Mouse (Mus musculus) embryonic stem cell, embryonic (primary cell): ENCODE data around the gene Zbed4.

Experiments
- CTCF ChIA-PET, 4 experiments: fragments of 300-600 bp in 2 of 4; fragments of 350-600 bp in 2 of 4; sonication (Branson Sonifier 250); formaldehyde crosslinking; loops; one replicate each; lab custom pipeline; 2022; ENCODE audit warnings: inconsistent platforms in 2 of 4; lab: Charles Lee
- POLR2A ChIA-PET, 4 experiments: fragments of 300-600 bp in 2 of 4; fragments of 350-600 bp in 2 of 4; sonication (Branson Sonifier 250); formaldehyde crosslinking; loops; one replicate each; lab custom pipeline; 2022; ENCODE audit warnings: antibody characterized with exemption in 4 of 4, inconsistent platforms in 1 of 4; lab: Charles Lee

Zbed4 gene

DNA sequence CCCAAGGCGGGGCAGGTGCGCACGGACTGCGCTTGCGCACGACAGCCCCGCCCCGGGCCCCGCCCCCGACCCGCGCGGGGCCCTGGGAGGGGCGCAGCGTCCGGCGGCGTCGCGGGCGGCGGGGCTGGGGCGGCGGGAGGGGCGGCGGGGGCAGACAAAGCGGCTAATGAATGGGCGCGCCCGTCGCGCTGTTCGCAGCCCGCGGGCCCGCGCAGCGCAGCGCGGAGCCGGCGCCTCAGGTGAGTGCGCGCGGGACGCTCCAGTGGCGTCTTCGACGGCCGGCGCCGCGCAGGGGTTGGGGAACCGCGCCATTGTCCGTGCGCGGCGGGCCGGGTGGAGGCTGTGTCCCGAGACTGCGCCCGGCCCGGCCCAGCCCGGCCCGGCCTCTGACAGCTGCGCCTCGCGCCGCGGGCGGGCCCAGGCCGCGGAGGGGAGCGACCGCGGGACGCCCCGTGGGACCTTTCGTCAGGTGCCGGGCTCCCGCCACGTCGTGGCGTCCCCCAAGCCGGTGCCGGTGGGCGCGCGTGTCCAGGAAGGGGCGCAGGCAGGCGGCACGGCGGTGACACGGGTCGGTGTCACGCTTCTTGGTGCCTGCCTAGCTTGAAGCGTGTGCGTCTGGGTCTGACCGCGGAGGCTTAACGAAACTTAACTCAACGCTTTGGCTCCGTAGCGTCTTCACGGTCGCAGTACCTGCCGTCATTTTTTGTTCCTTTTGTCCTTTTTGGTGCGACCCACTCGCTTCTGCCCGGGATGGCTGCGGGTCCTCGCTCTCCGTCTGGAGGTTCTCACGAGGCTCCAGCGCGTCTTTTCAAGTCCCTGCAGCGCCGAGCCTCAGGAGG, at the start of gene Zbed4:
Gene Zbed4 (plus strand): TSS at position 97 of the 839 bp plus-strand sequence.
- ChIA-PET CTCF (interaction anchor here in 2 of 4 experiments (0.6 to 1.2 kb wide), 3 partner anchors 19 to 101 kb away, joined by 3 to 4 read pairs (median 3); no protein-coding TSS in a partner anchor), POLR2A (interaction anchor here (0.6 to 28.0 kb wide), 84 partner anchors 8 to 726 kb away, joined by 3 to 937 read pairs (median 5); partner anchors contain the start of genes Brd1 (in 3 of the 4), Pim3 (in 2 of the 4), Alg12 (in 1 of the 4) and Arsa (in 1 of the 4))

DNA sequence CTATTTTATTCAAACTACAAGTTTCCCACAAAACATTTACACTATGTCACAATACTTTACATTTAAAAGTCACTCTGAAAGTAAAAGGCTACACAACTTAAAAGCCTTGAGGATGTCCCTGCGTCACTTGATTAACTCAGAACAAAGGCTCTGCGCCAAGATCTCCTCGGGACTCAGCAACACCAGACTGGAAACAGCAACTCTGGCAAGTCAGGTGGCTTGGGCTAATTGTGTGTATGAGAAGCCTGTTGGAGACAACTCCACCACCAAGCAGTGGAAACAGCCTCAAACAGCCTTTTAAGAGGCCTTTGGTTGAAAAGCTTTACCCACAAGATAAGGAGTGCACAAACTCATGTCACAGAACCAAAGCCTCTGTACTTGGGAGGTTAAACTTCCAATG, 49.0 kb upstream of the Zbed4 start:
- POLR2A ChIA-PET: interaction anchor here (0.6 to 42.9 kb wide), 13 partner anchors 7 to 204 kb away, joined by 3 to 2523 read pairs (median 16); partner anchors contain the start of genes Brd1 (in 1 of the 4) and Zbed4 (in 1 of the 4)

DNA sequence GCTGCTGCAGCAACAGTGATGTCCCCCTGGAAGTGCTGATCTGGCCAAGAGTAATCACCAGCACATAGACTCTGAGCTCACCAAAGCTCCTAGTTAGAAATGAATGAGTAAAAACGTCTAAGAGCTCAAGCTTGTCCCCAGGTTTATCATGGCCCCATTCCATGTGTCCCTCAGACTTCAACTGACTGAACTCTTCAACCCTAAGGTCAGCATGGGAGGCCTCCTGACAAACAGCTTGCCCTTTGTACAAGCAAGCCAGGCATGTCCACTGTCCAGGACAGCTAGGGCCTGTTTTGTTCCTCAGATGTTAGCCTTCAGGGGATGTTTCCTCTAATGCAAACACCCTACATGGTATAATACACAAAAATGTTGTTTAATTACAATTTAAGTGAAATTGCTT, 47.2 kb upstream of the Zbed4 start:
- POLR2A ChIA-PET: interaction anchor here (0.6 to 42.9 kb wide), 17 partner anchors 5 to 727 kb away, joined by 3 to 2523 read pairs (median 16); partner anchors contain the start of genes Zbed4 (in 2 of the 4) and Brd1 (in 1 of the 4)
- CTCF ChIA-PET: no interaction called here

More for the DNA sequence above, 49.0 kb upstream of the Zbed4 start:
- CTCF ChIA-PET: interaction anchor here in 1 of 4 experiments (1.4 kb wide), 1 partner anchor 14 kb away, joined by 5 read pairs; no protein-coding TSS in a partner anchor

DNA sequence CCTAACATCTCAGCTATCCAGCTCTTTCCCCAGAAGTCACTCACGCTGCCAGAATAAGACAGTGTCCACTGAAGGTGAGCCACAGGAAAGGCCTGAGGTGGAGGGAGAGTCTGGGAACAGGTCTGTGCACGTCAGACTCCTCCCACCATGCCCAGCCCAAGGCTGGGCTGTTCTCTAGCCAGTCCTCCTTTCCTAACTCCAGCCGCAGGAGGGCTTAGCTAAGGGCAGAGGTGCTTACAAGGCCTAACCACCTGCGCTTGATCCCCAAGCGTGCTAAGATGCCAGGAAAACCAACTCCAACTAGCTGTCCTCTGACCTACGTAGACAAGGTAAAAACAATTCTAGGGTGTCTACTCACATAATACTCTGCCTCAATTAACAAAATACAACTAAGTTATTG, 45.1 kb upstream of the Zbed4 start:
- POLR2A ChIA-PET: interaction anchor here (0.6 to 42.9 kb wide), 40 partner anchors 3 to 505 kb away, joined by 3 to 2523 read pairs (median 6); partner anchors contain the start of genes Pim3 (in 3 of the 4), Zbed4 (in 3 of the 4), Brd1 (in 2 of the 4) and Ppp6r2 (in 1 of the 4)
- CTCF ChIA-PET: interaction anchor here in 2 of 4 experiments (0.9 to 1.3 kb wide), 2 partner anchors 10 to 11 kb away, joined by 4 to 5 read pairs; no protein-coding TSS in a partner anchor

DNA sequence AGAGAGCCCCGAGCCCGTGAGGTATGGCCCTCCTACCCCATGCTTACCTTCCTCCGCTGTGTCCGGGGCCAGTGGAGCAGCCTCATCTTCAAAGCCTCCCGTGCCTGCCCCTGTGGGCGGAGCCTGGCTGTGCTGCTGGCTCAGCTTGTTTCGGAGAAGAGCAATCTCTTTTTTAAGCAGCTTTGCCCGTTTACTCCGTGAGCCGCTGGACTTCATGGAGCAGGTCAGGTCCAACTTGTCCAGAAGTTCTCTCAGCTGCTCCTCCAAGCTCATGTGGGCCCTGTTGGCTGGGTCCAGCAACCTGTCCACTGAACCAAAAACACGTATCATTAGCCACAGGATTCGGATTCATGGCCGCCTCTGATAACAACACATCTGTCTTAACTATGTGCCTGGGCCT, 44.5 kb upstream of the Zbed4 start:
- POLR2A ChIA-PET: interaction anchor here in 3 of 4 experiments (0.6 to 42.9 kb wide), 40 partner anchors 2 to 508 kb away, joined by 3 to 2523 read pairs (median 6); partner anchors contain the start of genes Pim3 (in 3 of the 3), Zbed4 (in 3 of the 3), Brd1 (in 2 of the 3) and Ppp6r2 (in 1 of the 3)

DNA sequence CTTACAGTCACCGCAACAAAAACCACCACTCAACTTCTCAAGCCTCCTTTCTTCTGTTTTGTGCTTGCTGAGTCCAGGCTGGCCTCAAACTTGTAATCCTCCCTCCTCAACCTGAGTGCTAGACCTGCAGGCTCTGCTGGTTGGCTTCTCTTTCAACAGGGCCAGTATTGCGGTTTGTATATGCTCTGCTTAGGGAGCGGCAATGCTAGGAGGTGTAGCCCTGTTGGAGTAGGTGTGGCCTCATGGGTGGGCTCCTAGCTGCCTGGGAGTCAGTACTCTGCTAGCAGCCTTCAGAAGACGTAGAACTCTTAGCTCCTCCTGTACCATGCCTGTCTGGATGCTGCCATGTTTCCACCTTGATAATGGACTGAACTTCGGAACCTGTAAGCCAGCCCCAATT, 43.3 kb upstream of the Zbed4 start:
- POLR2A ChIA-PET: interaction anchor here (0.5 to 42.9 kb wide), 118 partner anchors 1 to 849 kb away, joined by 3 to 2523 read pairs (median 8); partner anchors contain the start of genes Zbed4 (in 4 of the 4), Pim3 (in 3 of the 4), Alg12 (in 2 of the 4) and Brd1 (in 2 of the 4)
- CTCF ChIA-PET: interaction anchor here (0.5 to 1.4 kb wide), 9 partner anchors 8 to 60 kb away, joined by 3 to 5 read pairs (median 3); no protein-coding TSS in a partner anchor

More for the DNA sequence above, 44.5 kb upstream of the Zbed4 start:
- CTCF ChIA-PET: interaction anchor here in 2 of 4 experiments (0.9 to 1.3 kb wide), 2 partner anchors 9 to 10 kb away, joined by 4 to 5 read pairs; no protein-coding TSS in a partner anchor

DNA sequence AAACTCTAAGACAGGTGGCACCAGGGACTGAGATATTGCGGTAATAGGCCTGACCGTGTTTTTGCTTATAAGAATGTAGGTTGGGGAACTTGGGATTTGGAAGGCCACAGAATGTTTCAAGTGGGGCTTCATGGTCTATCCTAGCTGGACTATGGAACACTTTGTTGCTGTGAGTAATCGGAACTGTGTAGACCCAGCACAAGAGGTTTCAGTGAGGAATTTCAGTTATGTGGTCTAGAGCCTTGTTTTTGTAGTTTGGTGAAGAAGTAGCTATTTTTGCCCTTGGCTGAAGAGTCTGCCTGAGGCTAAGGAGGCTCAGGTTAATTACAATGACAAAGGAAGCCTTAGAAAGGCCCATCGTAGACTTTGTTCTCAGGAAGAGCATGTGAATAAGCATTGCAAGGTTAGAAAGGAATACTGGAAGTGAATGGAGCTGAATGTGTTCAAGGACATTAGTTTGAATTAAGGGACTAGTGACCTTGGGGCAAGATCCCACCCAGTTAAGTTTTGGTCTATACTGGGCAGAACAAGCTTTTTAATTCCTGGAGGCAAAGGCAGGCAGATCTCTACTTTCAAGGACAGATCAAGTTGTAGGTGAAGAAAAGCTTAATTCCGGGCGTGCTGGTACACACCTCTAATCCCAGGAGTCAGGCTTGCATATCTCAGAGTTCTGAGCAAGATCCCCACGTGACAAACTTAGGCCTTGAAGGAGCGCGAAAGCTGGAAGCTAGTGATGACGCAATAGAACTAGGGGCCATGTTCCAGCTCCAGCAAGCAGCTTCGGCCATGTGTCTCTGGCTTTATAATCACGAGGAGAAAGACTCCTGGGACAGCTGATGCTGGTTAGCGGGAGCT, 42.6 kb upstream of the Zbed4 start:
- CTCF ChIA-PET: interaction anchor here (0.5 to 1.4 kb wide), 16 partner anchors 8 to 502 kb away, joined by 3 to 8 read pairs (median 3); partner anchors contain the start of gene Ppp6r2 (in 1 of the 4)
- POLR2A ChIA-PET: interaction anchor here (0.5 to 42.9 kb wide), 156 partner anchors 0 to 849 kb away, joined by 3 to 2523 read pairs (median 5); partner anchors contain the start of genes Zbed4 (in 4 of the 4), Brd1 (in 3 of the 4), Pim3 (in 3 of the 4) and Alg12 (in 2 of the 4)

DNA sequence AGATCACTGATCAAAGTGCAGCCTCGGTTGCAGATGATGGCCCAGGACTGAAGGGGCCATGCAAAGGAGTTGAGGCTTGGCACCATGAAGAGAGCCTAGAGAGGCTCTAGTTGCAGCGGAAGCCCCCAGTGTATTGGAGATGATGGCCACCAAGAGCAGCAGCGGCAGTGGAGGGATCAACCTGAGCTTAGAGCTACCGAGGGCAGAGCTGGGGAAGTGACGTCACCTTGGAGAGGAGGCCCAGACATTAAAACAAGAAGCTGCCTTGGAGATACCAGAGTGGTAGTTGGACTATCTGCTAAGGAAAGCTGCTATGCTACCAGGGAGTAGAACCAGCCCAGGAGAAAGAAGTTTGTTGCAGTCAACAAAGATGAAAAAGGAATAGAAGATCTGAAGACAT, 41.6 kb upstream of the Zbed4 start:
- CTCF ChIA-PET: interaction anchor here in 1 of 4 experiments (1.3 to 1.4 kb wide), 2 partner anchors 10 to 18 kb away, joined by 3 to 8 read pairs; no protein-coding TSS in a partner anchor
- POLR2A ChIA-PET: interaction anchor here (0.7 to 42.9 kb wide), 67 partner anchors 0 to 646 kb away, joined by 3 to 2523 read pairs (median 11); partner anchors contain the start of genes Zbed4 (in 4 of the 4), Pim3 (in 3 of the 4), Alg12 (in 2 of the 4) and Brd1 (in 2 of the 4)

DNA sequence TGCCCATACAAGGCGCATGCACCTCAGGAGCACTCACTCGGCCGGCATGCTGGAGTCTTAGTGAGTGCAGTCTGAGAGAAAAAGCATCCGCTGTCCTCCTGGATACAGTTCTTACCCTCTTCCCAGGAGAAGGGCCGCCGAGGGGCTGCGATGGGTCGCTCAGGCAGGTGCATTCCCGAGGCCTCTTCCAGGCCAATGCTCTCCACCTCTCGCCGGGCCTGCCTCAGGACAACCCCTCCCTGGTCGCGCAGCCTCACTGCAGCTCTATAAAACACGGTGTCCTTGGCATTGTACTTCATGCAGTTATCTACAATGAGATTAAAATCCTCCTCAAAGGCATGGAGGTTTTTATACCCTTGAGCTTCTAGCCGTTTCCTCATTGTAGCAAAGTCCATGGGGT, 39.0 kb upstream of the Zbed4 start:
- ChIA-PET CTCF (no interaction called here), POLR2A (interaction anchor here in 3 of 4 experiments (0.9 to 42.9 kb wide), 25 partner anchors 3 to 499 kb away, joined by 3 to 2523 read pairs (median 10); partner anchors contain the start of genes Pim3 (in 3 of the 3), Zbed4 (in 3 of the 3), Brd1 (in 2 of the 3) and Alg12 (in 1 of the 3))

DNA sequence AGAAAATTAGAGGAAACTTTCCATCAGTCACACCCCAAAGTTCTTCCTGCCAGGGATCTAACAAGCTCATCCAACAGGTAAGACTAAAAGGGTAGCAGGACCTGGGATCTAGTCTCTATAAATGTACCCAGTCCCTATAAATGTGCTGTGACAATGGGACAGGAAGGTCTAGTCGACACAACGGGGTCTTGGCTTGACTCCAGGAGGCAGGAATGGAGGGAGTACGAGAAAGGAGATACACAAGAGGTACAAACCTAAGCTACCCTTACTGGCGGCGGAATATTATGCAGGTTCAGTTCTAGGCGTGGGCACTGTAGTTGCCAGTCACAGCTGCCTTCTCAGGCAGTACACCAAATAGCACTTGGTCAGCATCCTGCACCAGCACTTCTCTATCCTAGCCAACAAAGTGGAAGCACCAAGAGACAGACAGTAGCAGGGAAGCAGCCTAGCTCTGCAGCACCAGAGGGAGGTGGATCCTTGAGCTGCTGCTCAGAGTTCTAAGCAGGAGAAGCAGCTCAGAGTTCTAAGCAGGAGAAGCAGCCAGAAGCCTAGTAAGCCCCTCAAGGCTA, 37.4 kb upstream of the Zbed4 start:
- CTCF ChIA-PET: interaction anchor here in 1 of 4 experiments (1.9 kb wide), 1 partner anchor 9 kb away, joined by 5 read pairs; no protein-coding TSS in a partner anchor
- POLR2A ChIA-PET: interaction anchor here (0.6 to 42.9 kb wide), 21 partner anchors 5 to 192 kb away, joined by 3 to 2523 read pairs (median 5); partner anchors contain the start of genes Zbed4 (in 3 of the 4), Brd1 (in 2 of the 4) and Pim3 (in 1 of the 4)

DNA sequence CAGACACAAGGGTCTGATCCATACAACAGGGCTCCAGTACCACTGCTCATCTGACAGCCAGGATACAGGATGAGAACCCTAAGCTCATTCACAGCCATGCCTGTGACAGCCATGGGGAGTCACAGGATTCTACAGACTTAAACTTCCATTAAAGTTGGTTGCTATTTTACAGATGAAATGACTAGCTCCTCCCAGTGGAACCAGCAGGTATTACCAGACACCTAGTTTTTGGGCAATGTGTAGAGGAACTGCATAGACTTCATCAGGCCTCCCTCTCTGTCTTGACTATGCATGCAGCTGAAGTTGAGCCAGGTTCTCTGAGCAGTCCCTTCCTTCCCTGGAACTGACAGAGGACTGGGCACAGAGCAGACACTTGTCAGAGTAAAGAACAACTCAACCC, 35.1 kb upstream of the Zbed4 start:
- ChIA-PET CTCF (interaction anchor here (0.6 to 1.7 kb wide), 15 partner anchors 8 to 121 kb away, joined by 3 to 11 read pairs (median 4); no protein-coding TSS in a partner anchor), POLR2A (interaction anchor here (0.6 to 42.9 kb wide), 32 partner anchors 7 to 495 kb away, joined by 3 to 2523 read pairs (median 4); partner anchors contain the start of genes Brd1 (in 2 of the 4), Zbed4 (in 2 of the 4), Pim3 (in 1 of the 4) and Ppp6r2 (in 1 of the 4))

DNA sequence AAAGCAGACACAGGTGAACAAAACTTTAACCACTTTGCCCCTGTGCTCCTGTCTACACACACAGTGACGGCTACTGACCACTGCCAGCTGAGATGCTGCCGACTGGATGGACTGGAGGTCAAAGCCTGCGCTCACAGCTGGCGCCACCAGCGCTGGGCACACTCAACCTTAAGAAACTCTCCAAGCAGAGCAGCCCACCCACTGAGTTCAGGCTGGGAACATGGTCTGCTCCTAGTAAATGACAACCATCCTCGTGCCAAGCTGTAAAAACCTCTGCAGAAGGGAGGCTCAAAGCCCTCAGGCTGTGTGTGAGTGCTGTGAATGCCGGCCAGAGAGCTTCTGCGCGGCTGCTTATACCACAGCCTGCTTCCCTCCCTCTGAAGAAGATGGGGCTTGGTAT, 34.2 kb upstream of the Zbed4 start:
- ChIA-PET CTCF (interaction anchor here (0.7 to 1.7 kb wide), 8 partner anchors 9 to 205 kb away, joined by 3 to 11 read pairs (median 4); no protein-coding TSS in a partner anchor), POLR2A (interaction anchor here (0.7 to 34.8 kb wide), 23 partner anchors 8 to 1295 kb away, joined by 3 to 2523 read pairs (median 4); partner anchors contain the start of genes Brd1 (in 2 of the 4), Zbed4 (in 2 of the 4), Adm2 (in 1 of the 4) and Tubgcp6 (in 1 of the 4))

DNA sequence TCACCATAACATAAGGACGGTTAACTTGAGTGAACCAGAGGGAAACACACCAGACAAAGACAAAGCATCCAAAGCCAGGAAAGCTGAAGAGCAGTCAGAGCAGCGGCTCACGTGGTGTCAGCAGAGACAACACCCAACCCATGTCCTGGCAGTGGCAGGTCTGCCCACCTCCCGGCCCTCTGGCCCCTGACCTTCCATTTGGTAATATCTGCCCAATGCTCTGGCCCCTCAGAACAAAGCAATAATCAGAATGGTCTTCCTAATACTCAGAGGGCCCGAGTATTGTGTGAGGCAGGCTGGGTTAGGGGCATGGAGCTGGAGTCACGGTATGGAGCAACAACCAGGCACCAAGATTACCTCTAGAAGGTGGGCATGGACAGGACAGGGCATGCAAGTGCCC, 28.3 kb upstream of the Zbed4 start:
- CTCF ChIA-PET: interaction anchor here in 1 of 4 experiments (1.0 to 1.7 kb wide), 3 partner anchors 9 to 14 kb away, joined by 3 to 5 read pairs (median 3); no protein-coding TSS in a partner anchor

DNA sequence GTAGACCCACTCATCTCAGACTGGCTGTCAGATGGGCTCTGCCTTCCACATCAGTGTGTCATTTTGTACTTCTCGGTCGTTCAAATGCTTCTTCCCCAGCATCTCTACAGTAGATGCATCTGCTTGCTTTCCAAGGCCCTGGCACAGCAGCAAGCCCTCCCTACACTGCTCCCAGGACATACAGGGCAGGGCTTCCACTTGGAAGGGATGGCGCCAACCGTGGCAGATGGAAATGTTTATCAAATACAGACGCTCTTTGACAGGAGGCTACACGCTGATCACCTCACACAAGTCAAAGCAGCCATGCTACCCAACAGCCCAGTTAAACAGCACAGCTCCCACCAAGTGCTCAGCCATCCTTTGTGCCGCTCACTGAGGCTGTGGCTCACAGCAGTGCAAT, 27.1 kb upstream of the Zbed4 start:
- ChIA-PET POLR2A (interaction anchor here (0.5 to 34.8 kb wide), 14 partner anchors 7 to 472 kb away, joined by 3 to 2523 read pairs (median 4); partner anchors contain the start of genes Zbed4 (in 3 of the 4), Brd1 (in 2 of the 4) and Dennd6b (in 1 of the 4)), CTCF (interaction anchor here in 1 of 4 experiments (0.6 kb wide), 1 partner anchor 132 kb away, joined by 5 read pairs; no protein-coding TSS in a partner anchor)

More for the DNA sequence above, 28.3 kb upstream of the Zbed4 start:
- POLR2A ChIA-PET: interaction anchor here (1.0 to 34.8 kb wide), 13 partner anchors 9 to 141 kb away, joined by 3 to 2523 read pairs (median 5); partner anchors contain the start of genes Zbed4 (in 3 of the 4), Alg12 (in 2 of the 4) and Brd1 (in 2 of the 4)

DNA sequence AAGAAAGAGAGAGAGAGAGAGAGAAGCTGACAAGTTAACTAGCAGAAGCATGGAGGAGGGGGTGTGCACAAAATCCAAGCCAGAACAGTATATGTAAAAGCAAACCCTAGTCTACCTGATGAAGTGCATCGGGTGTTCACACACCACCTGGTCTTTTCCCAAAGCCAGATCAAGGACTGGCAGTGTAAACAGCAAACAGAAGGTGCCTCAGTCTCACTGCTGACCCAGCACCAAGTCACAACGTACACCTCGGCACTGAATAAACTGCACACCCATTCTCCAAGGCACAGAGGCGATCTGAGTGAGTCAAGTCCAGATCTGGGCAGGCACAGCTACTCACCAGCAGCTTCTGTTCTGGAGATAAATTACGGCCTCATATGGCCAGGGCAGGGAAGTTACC, 26.4 kb upstream of the Zbed4 start:
- ChIA-PET CTCF (interaction anchor here in 2 of 4 experiments (0.6 kb wide), 2 partner anchors 42 to 131 kb away, joined by 3 to 5 read pairs; no protein-coding TSS in a partner anchor), POLR2A (interaction anchor here (0.6 to 34.8 kb wide), 12 partner anchors 8 to 471 kb away, joined by 3 to 2523 read pairs (median 52); partner anchors contain the start of genes Brd1 (in 2 of the 4), Zbed4 (in 2 of the 4) and Dennd6b (in 1 of the 4))
